Mouse (Mus musculus): ENCODE measurements at regions not wholly inside any gene's neighbourhood (a gene's known extent, or its start where the extent isn't known, plus 50 kb on each side); places are given as distances from the start of the nearest gene placed in this dataset.

DNA sequence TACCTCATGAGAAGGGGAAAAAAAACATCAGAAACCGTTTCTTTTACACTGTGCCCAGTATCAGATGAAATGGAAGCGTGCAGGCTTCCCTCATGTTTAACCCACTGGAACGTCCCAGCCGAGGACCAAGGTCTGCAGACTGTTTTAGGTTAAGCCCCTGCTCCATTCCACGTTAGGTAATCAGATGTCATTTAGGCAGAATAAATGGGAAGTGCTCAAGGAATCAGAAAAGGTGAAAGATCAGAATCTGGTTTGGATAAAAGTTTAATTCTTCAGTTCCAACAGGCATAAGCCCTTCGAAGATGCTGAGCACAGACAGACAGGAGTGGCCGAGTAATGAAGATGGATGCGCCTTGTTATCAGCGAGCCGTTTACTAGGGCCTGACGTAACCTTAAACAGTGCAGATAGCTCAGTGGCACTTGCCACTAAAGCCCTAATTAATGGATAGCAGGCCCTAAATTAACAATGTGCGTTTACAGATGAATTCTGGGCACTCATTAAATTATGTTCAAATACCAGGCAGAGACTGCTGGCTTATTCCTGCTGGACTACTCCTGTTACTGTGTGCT, 193.5 kb downstream of the Lmo4 start:
- peak; percentile 64; the same call in 1 of the 2 replicates for ATAC-seq (ENCODE audit: low read depth)
- H3K9me3 ChIP-seq (ENCODE audit: control insufficient read depth, low read length), result no peaks in the 10 kb centered on the region
- no peak overlapping the region for H3K4me3 ChIP-seq (ENCODE audit: low read depth, low read length)
- H3K9ac ChIP-seq (replicated peaks; ENCODE audit: low read depth, low read length), result no peak overlapping the region
- H3K4me2 ChIP-seq (ENCODE audit: low read depth, low read length), result no peak overlapping the region
- no peak overlapping the region for H3K27ac ChIP-seq (ENCODE audit: low read depth, low read length)
- no peaks in the 10 kb centered on the region for H3K27me3 ChIP-seq (ENCODE audit: control insufficient read depth, insufficient read depth, low read length)
- WGBS, result 49% methylated on average over 12 of the region's 12 CpGs
- no peaks in the 10 kb centered on the region for H3K36me3 ChIP-seq (ENCODE audit: control insufficient read depth, insufficient read depth, low read length)
- H3K4me1 ChIP-seq (ENCODE audit: control insufficient read depth, insufficient read depth, low read length), result no peaks in the 10 kb centered on the region

GRCm38 (mm10) chr3:144010558-144010957, 194.5 kb downstream of the Lmo4 start:
- no peaks in the 10 kb centered on the region for H3K36me3 ChIP-seq (ENCODE audit: control insufficient read depth, insufficient read depth, low read length)
- no peaks in the 10 kb centered on the region for H3K4me1 ChIP-seq (ENCODE audit: control insufficient read depth, insufficient read depth, low read length)
- H3K9ac ChIP-seq (replicated peaks; ENCODE audit: low read depth, low read length), result no peak overlapping the region
- no peak overlapping the region for H3K4me2 ChIP-seq (ENCODE audit: low read depth, low read length)
- no peaks in the 10 kb centered on the region for H3K9me3 ChIP-seq (ENCODE audit: control insufficient read depth, low read length)
- peak; percentile 42; the same call in 1 of the 2 replicates for ATAC-seq (ENCODE audit: low read depth)
- H3K27ac ChIP-seq (ENCODE audit: low read depth, low read length), result no peak overlapping the region
- WGBS, result 31% methylated on average over 6 of the region's 6 CpGs
- no peak overlapping the region for H3K4me3 ChIP-seq (ENCODE audit: low read depth, low read length)
- no peaks in the 10 kb centered on the region for H3K27me3 ChIP-seq (ENCODE audit: control insufficient read depth, insufficient read depth, low read length)

DNA sequence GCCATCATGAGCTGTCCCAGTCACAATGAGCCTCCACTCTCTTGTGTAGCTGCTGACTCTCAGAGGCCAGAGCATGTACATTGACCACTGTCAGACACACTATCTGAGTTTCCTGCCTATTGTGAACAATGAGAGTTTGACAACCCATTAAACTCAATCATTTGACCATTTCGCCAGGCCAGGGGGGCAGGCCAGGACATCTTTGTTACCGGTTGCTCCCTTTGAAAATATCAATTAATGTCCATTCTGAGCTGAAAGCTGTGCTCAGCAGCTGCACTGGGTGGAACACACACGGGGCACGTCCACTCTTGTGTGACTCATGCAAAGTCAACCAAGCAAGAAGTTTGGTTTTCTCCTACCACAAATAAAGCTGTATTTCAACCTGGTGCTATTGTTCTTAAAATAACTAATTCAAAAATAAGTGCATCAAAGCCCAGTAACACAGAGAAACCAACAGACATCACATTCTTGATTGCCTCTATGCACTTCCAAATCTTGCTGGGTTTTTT, 197.9 kb downstream of the Lmo4 start:
- no peak for ATAC-seq (ENCODE audit: low read depth)
- no peaks in the 10 kb centered on the region for H3K4me1 ChIP-seq (ENCODE audit: control insufficient read depth, insufficient read depth, low read length)
- no peak overlapping the region for H3K9ac ChIP-seq (replicated peaks; ENCODE audit: low read depth, low read length)
- H3K27me3 ChIP-seq (ENCODE audit: control insufficient read depth, insufficient read depth, low read length), result no peaks in the 10 kb centered on the region
- H3K27ac ChIP-seq (ENCODE audit: low read depth, low read length), result no peak overlapping the region
- H3K36me3 ChIP-seq (ENCODE audit: control insufficient read depth, insufficient read depth, low read length), result no peaks in the 10 kb centered on the region
- WGBS, result 35% methylated on average over 4 of the region's 4 CpGs
- no peak overlapping the region for H3K4me2 ChIP-seq (ENCODE audit: low read depth, low read length)
- no peaks in the 10 kb centered on the region for H3K9me3 ChIP-seq (ENCODE audit: control insufficient read depth, low read length)
- no peak overlapping the region for H3K4me3 ChIP-seq (ENCODE audit: low read depth, low read length)

DNA sequence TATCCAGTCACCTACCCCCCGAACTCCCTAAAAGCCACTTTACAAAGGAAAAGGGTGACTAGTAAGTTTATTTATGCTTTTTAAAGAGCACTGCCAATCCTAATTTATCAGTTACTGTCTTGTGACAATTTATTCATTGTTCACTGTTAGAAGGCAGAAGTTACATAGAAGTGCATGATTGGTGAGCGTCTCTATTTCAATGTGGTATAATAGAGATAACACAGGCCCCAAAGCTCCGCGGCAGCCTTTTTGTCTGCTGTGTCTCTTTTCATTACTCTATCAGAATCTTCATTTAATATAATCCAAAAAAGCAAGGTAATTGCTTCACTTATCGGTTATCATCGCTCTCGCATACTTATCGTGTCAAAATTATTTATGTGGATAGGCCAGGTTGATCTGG, 207.1 kb downstream of the Lmo4 start:
- no peak for ATAC-seq (ENCODE audit: low read depth)
- H3K9me3 ChIP-seq (ENCODE audit: control insufficient read depth, low read length), result no peaks in the 10 kb centered on the region
- no peak overlapping the region for H3K4me2 ChIP-seq (ENCODE audit: low read depth, low read length)
- H3K4me1 ChIP-seq (ENCODE audit: control insufficient read depth, insufficient read depth, low read length), result no peaks in the 10 kb centered on the region
- no peaks in the 10 kb centered on the region for H3K27me3 ChIP-seq (ENCODE audit: control insufficient read depth, insufficient read depth, low read length)
- H3K9ac ChIP-seq (replicated peaks; ENCODE audit: low read depth, low read length), result no peak overlapping the region
- no peak overlapping the region for H3K4me3 ChIP-seq (ENCODE audit: low read depth, low read length)
- whole genome bisulfite sequencing, result 74% methylated on average over 8 of the region's 8 CpGs
- H3K27ac ChIP-seq (ENCODE audit: low read depth, low read length), result no peak overlapping the region
- H3K36me3 ChIP-seq (ENCODE audit: control insufficient read depth, insufficient read depth, low read length), result no peaks in the 10 kb centered on the region

- Histone ChIP-seq H3K4me1 (ENCODE audit: control insufficient read depth, insufficient read depth, low read length) (no peaks in the 10 kb centered on the region), H3K4me2 (ENCODE audit: low read depth, low read length) (no peak overlapping the region), H3K9me3 (ENCODE audit: control insufficient read depth, low read length) (no peaks in the 10 kb centered on the region), H3K27ac (ENCODE audit: low read depth, low read length) (no peak overlapping the region), H3K9ac (replicated peaks; ENCODE audit: low read depth, low read length) (no peak overlapping the region), H3K27me3 (ENCODE audit: control insufficient read depth, insufficient read depth, low read length) (no peaks in the 10 kb centered on the region), H3K4me3 (ENCODE audit: low read depth, low read length) (no peak overlapping the region), H3K36me3 (ENCODE audit: control insufficient read depth, insufficient read depth, low read length) (no peaks in the 10 kb centered on the region)
- no peak for ATAC-seq (ENCODE audit: low read depth)
- 89% methylated on average over 3 of the region's 3 CpGs for WGBS
These were observed 210.0 kb downstream of the Lmo4 start for GRCm38 (mm10) chr3:143995045-143995444.

GRCm38 (mm10) chr3:143988991-143989390, 216.0 kb downstream of the Lmo4 start:
- Histone ChIP-seq H3K27ac (ENCODE audit: low read depth, low read length) (no peak overlapping the region), H3K36me3 (ENCODE audit: control insufficient read depth, insufficient read depth, low read length) (no peaks in the 10 kb centered on the region), H3K4me1 (ENCODE audit: control insufficient read depth, insufficient read depth, low read length) (no peaks in the 10 kb centered on the region), H3K4me2 (ENCODE audit: low read depth, low read length) (no peak overlapping the region), H3K9me3 (ENCODE audit: control insufficient read depth, low read length) (no peaks in the 10 kb centered on the region), H3K27me3 (ENCODE audit: control insufficient read depth, insufficient read depth, low read length) (no peaks in the 10 kb centered on the region), H3K4me3 (ENCODE audit: low read depth, low read length) (no peak overlapping the region), H3K9ac (replicated peaks; ENCODE audit: low read depth, low read length) (no peak overlapping the region)
- WGBS, result 96% methylated on average over 4 of the region's 4 CpGs
- no peak for ATAC-seq (ENCODE audit: low read depth)

GRCm38 (mm10) chr3:143988037-143988436, 217.0 kb downstream of the Lmo4 start:
- 98% methylated on average over 5 of the region's 5 CpGs for WGBS
- no peak for ATAC-seq (ENCODE audit: low read depth)
- no peaks in the 10 kb centered on the region for H3K4me1 ChIP-seq (ENCODE audit: control insufficient read depth, insufficient read depth, low read length)
- no peak overlapping the region for H3K9ac ChIP-seq (replicated peaks; ENCODE audit: low read depth, low read length)
- H3K4me3 ChIP-seq (ENCODE audit: low read depth, low read length), result no peak overlapping the region
- H3K27me3 ChIP-seq (ENCODE audit: control insufficient read depth, insufficient read depth, low read length), result no peaks in the 10 kb centered on the region
- no peak overlapping the region for H3K27ac ChIP-seq (ENCODE audit: low read depth, low read length)
- no peak overlapping the region for H3K4me2 ChIP-seq (ENCODE audit: low read depth, low read length)
- no peaks in the 10 kb centered on the region for H3K9me3 ChIP-seq (ENCODE audit: control insufficient read depth, low read length)
- no peaks in the 10 kb centered on the region for H3K36me3 ChIP-seq (ENCODE audit: control insufficient read depth, insufficient read depth, low read length)

DNA sequence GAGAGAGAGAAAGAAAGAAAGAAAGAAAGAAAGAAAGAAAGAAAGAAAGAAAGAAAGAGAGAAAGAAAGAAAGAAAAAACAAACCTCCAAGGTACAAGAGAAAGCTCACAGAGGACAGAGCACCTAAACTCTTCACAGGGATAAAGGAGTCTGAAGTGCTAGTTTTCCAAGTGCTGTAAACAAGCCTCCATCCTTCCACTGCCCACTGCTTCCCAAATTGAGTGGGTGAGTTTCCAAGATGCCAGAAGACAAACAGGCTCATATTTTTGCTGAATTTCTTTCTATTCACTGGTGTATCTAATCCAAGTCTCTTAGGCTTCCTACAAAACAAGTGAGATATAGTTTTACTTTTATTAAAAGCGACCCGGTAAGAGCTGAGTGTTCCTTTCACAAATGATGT, 218.2 kb downstream of the Lmo4 start:
- H3K9ac ChIP-seq (replicated peaks; ENCODE audit: low read depth, low read length), result no peak overlapping the region
- H3K27ac ChIP-seq (ENCODE audit: low read depth, low read length), result no peak overlapping the region
- no peaks in the 10 kb centered on the region for H3K9me3 ChIP-seq (ENCODE audit: control insufficient read depth, low read length)
- no peak overlapping the region for H3K4me2 ChIP-seq (ENCODE audit: low read depth, low read length)
- no peak for ATAC-seq (ENCODE audit: low read depth)
- no peak overlapping the region for H3K4me3 ChIP-seq (ENCODE audit: low read depth, low read length)
- WGBS, result 97% methylated on average over 2 of the region's 2 CpGs
- no peaks in the 10 kb centered on the region for H3K27me3 ChIP-seq (ENCODE audit: control insufficient read depth, insufficient read depth, low read length)
- H3K36me3 ChIP-seq (ENCODE audit: control insufficient read depth, insufficient read depth, low read length), result no peaks in the 10 kb centered on the region
- no peaks in the 10 kb centered on the region for H3K4me1 ChIP-seq (ENCODE audit: control insufficient read depth, insufficient read depth, low read length)

- 55% methylated on average over 5 of the region's 5 CpGs for WGBS
- Histone ChIP-seq H3K4me2 (ENCODE audit: low read depth, low read length) (no peak overlapping the region), H3K9me3 (ENCODE audit: control insufficient read depth, low read length) (no peaks in the 10 kb centered on the region), H3K27ac (ENCODE audit: low read depth, low read length) (no peak overlapping the region), H3K36me3 (ENCODE audit: control insufficient read depth, insufficient read depth, low read length) (no peaks in the 10 kb centered on the region), H3K27me3 (ENCODE audit: control insufficient read depth, insufficient read depth, low read length) (no peaks in the 10 kb centered on the region), H3K9ac (replicated peaks; ENCODE audit: low read depth, low read length) (no peak overlapping the region), H3K4me1 (ENCODE audit: control insufficient read depth, insufficient read depth, low read length) (no peaks in the 10 kb centered on the region), H3K4me3 (ENCODE audit: low read depth, low read length) (no peak overlapping the region)
- ATAC-seq (ENCODE audit: low read depth), result no peak
These were observed 218.9 kb downstream of the Lmo4 start for GRCm38 (mm10) chr3:143986200-143986506.

All from neural tube, embryonic 14.5 days (tissue).